Mouse (Mus musculus): ENCODE results near the gene Upk1a. TPM values are rescaled to one million over a fixed set of nuclear protein-coding genes. Genes with fewer than 3 reads are reported as not detected.

Upk1a gene
- total RNA-seq, 1 experiment from 2014 or later: not detected

DNA sequence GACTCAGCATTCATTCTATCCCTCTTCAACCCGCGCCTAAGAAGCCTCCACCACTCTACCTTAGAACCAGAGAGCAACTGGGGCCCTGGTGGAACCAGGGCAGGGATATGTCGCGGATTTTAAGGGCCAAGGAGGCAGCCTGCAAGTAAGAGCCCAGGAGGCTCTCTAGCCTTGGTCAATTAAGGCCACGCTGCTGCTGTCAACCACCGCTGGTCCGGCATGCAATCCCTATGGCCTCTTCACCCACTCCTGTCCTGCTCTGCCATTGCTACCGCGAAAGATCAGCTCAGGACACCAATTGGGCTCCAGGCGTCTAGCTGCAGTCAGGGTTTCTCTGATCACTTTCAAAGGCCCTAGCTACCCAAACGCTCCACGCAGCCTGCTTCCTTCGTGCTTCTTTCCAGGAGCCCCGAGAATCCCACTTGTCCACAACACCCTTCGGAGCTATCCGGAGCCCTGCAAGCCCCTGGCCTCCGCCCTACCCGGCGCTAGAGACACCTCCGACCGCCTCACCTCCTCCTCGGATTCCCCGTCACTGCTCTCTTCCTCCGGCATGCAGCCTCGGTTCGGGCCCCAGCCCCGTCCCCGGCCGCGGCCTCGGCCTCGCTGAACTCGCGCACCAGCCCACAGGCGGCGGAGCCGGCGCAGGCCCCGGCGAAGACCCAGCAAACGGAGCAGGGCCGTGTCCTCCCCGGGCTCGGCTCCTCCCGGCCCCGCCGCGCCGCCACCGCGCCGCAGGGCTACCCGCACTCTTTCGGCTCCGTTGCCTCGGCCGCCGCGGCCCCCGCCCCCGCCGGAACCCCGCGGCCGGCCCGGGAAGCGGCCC is 24.6 kb downstream of the Upk1a start:
- ATAC-seq (ENCODE audit: extremely low read depth, insufficient number of reproducible peaks, low FRiP score, poor library complexity, severe bottlenecking): no peak

GRCm38 (mm10) chr7:30586455-30587020 is 26.1 kb downstream of the Upk1a start:
- no peak for ATAC-seq (ENCODE audit: extremely low read depth, insufficient number of reproducible peaks, low FRiP score, poor library complexity, severe bottlenecking)

- no peak for ATAC-seq (ENCODE audit: extremely low read depth, insufficient number of reproducible peaks, low FRiP score, poor library complexity, severe bottlenecking)
Observed at GRCm38 (mm10) chr7:30585170-30585569, 27.5 kb downstream of the Upk1a start.

DNA sequence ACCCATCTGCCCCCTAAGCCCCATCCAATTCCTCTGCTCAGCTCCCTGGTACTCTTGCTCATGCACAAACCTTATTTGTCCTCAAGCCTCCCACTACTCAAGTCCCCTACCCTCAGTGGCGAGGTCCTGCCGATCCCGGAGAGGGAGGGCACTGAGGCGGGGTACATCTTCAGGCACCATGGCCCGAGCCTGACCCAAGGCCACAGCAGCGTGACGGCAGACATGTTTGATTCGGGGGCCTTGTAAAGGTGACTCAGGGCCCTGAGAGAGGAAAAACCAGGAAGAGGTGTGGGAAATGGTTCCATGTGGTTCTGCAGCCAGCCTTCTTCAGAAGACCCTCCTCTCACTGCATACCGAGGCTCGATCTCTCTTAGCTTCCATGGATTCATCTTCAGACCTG is 28.3 kb downstream of the Upk1a start:
- no peak for ATAC-seq (ENCODE audit: extremely low read depth, insufficient number of reproducible peaks, low FRiP score, poor library complexity, severe bottlenecking)

DNA sequence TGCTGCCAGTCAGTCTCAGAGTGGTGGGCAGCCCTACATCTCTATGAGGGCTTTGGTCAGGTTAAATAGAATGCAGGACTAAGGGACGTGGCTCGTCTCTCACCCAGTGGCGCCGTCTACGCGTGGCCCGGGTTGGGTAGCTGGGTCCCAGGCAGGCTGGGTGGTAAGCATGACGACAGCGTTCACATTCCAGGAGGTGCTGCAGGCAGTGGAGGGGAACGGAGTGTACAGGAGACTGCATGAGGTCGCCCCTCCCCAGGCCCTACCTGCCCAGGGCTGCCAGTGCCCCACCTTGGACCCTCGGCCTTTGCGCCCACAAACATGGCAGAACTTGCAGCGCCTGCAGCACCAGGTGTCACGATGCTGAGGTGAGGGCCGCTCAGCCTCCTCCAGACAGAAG is 31.1 kb downstream of the Upk1a start:
- no peak for ATAC-seq (ENCODE audit: extremely low read depth, insufficient number of reproducible peaks, low FRiP score, poor library complexity, severe bottlenecking)

GRCm38 (mm10) chr7:30579950-30580349 is 32.7 kb downstream of the Upk1a start:
- no peak for ATAC-seq (ENCODE audit: extremely low read depth, insufficient number of reproducible peaks, low FRiP score, poor library complexity, severe bottlenecking)

DNA sequence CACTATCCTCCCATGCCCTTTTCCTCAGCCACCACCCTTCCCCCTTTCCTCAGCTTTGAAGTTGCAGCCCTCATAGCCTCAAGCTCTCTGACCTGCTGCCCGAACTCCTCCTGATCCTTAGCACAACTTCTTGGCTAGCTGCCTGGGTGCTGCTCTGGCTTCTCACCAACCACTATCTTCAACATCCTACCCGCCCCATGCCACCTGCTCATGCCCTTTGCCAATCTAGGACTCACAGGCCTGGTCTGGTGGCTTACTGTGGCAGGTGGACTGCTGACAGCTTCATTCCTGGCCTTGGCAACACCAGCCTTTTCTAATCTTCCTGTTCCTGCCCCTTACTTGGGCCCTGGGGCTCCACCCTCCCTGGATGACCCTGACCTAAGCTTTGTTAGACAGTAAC is 39.7 kb downstream of the Upk1a start:
- ATAC-seq (ENCODE audit: extremely low read depth, insufficient number of reproducible peaks, low FRiP score, poor library complexity, severe bottlenecking): no peak

DNA sequence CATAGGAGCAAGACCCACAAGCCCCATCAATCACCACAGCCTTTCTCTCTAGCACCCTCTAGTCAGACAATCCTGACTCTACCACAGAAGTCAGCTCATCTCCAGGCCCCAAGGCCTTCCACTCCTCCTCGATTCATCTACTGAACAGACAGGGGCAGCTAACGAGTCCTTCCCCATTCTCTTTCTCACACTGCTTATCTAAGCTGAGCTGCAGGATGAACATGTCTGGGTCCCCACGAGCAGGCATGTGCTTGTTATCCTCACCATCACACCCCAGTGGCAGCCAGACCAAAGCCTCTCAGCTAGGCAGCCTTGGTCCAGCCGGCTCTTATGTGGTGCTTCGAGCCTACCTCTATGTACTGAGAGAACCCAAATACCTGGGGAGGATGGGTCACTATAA is 40.3 kb downstream of the Upk1a start:
- no peak for ATAC-seq (ENCODE audit: extremely low read depth, insufficient number of reproducible peaks, low FRiP score, poor library complexity, severe bottlenecking)

GRCm38 (mm10) chr7:30567555-30567954 is 45.1 kb downstream of the Upk1a start:
- ATAC-seq (ENCODE audit: extremely low read depth, insufficient number of reproducible peaks, low FRiP score, poor library complexity, severe bottlenecking): no peak

DNA sequence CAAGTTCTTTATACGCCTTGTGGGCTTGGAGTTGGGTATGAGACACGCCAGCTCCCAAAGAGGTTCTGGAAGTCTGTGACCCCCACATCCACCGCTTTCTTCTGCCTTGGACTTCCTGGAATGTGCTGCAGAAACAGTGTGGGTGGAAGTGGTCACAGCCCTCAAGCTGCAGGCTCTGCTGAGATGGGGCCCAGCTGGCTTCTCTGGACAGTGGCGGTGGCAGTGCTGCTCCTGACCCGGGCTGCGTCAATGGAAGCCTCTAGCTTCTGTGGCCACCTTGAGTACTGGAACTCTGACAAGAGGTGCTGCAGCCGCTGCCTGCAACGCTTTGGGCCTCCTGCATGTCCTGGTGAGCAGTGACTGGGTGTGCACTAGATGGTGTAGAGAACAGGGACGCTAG is 46.6 kb downstream of the Upk1a start:
- no peak for ATAC-seq (ENCODE audit: extremely low read depth, insufficient number of reproducible peaks, low FRiP score, poor library complexity, severe bottlenecking)

DNA sequence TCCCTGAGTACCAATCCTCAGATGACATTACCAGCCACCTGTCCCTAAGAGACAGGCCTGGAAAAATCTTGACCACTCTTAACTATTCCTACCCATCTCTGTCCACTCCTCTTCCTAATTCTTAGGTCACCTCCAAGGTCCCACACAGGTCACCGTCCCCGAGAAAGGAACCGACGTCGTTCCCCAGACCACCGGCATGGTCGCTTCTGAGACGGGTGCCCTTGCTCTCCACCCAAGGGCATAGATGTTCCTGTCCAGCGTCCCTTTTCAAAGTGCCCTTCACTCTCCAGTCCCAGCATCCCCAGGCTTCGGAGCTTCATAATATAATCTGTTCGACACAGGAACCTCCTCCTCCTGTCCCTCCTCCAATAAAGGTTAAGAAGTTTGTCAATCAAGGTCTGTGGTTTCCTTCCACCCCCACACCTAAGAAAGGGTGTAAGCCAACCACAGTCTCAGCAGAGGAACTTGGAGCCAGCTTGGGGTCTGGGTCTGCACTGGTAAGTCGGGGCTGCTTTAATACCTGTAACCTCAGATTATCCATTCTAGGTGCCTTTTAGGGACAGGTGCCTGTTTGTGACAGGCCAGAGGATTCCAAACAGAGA is 47.6 kb downstream of the Upk1a start, which contains the start of gene Igflr1:
Igflr1 (plus strand) TSS at position 458 of the 602 bp plus-strand sequence.
- no peak for ATAC-seq (ENCODE audit: extremely low read depth, insufficient number of reproducible peaks, low FRiP score, poor library complexity, severe bottlenecking)

DNA sequence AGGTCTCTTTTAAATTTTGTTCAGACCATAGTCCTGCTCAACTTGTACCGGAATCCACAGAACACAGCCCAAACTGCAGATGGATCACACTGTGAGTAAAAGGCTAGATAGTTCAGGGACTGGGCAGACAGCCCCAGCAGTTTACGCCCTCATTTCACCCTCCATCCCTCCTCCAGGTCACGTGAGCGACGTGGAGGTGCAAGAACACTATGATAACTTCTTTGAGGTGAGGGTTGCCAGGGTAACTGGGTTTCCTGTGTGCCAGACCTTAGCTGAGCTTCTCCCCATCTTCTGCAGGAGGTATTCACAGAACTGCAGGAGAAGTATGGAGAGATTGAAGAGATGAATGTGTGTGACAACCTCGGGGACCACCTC is 48.8 kb downstream of the Upk1a start:
- ATAC-seq (ENCODE audit: extremely low read depth, insufficient number of reproducible peaks, low FRiP score, poor library complexity, severe bottlenecking): no peak

GRCm38 (mm10) chr7:30563117-30563905 is 49.3 kb downstream of the Upk1a start, which contains the start of the genes U2af1l4, Gm49396 and Psenen:
U2af1l4 (plus strand) TSS chr7:30563301.
Gm49396 (plus strand) TSS chr7:30563344.
Psenen (minus strand) TSS chr7:30563627.
- ATAC-seq (ENCODE audit: extremely low read depth, insufficient number of reproducible peaks, low FRiP score, poor library complexity, severe bottlenecking): peak; percentile 73

DNA sequence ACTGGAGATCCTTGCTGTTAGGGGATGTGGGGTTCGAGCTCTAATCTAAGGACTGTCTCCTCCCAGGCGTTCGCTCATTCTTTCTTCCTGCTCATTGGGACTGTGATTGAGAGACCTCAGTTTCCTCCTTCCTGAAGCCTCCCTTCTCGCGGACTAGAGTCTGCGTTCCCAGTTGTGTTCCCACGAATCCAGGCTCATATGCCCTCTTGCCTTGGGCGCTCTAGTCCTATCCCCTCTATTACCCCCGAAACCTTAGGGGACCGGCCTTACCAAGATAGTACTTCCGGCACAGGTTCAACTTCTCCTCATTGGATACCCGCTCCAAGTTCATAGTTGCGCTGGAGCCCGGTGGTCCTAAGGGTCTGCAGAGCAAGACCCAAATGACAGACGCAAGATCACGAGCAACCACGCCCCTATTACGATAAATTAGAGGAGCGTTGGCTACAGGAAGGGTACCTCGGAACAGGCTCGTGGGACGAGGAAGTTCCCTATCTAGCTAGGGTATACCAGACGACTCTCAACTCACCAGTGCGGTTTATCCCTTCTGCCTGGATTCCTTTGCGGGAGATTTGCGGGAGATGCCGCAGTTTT is 50.0 kb downstream of the Upk1a start:
- peak; percentile 2; the same call in 1 of the 2 replicates for ATAC-seq (ENCODE audit: extremely low read depth, insufficient number of reproducible peaks, low FRiP score, poor library complexity, severe bottlenecking)

- no peak for ATAC-seq (ENCODE audit: extremely low read depth, insufficient number of reproducible peaks, low FRiP score, poor library complexity, severe bottlenecking)
Observed at GRCm38 (mm10) chr7:30560296-30560695, 52.4 kb downstream of the Upk1a start.

DNA sequence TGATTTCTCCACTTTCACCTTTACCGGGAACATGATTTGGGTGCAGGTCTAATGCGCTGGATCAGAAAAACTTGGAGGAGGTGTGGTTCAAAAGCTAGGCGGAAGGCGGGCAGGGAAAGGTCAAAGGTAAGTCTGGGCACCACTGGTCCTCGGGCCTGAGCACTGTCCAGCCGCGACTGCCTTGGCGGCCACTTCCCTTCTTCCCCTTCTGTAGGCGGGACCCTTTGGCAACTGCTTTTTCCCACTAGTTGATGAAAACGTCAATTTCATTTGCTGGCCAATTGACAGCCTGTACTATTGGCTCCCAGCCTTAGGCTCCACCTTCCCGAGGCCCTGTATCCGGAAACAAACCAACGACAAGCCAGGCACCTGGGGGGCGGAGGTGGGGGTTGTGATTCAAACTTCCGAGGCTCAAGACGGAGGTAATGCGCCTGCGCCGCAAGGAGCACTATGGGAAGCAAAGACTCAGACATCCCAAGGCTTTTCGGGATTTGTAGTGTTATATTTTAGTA is 53.1 kb downstream of the Upk1a start, which contains the start of gene Lin37:
Lin37 (minus strand) TSS at position 396 of the 512 bp plus-strand sequence.
- ATAC-seq (ENCODE audit: extremely low read depth, insufficient number of reproducible peaks, low FRiP score, poor library complexity, severe bottlenecking): peak; percentile 71

GRCm38 (mm10) chr7:30558656-30559442 is 53.8 kb downstream of the Upk1a start:
- no peak for ATAC-seq (ENCODE audit: extremely low read depth, insufficient number of reproducible peaks, low FRiP score, poor library complexity, severe bottlenecking)
